Mouse (Mus musculus) kidney, embryonic 15.5 days (tissue): ENCODE results near the gene Ddx41. TPM values are rescaled to one million over a fixed set of nuclear protein-coding genes. Genes with fewer than 3 reads are reported as not detected.
A peak's percentile ranks its signal among the peaks of the same experiment; 100 is the strongest.

Source experiments
- ATAC-seq: fragments of 200-750 bp; cut with Nextera tagmentation; replicated peaks from 2 replicates; pipeline ENCODE4 v1.8.0; 2017; ENCODE audit warnings: moderate TSS enrichment; ENCODE audit not compliant: low FRiP score
- H3K27ac ChIP-seq: fragments of 300-500 bp; sonication (generic); 2 replicates; pipeline ENCODE4 v1.5.1; 2015; ENCODE audit warnings: mild to moderate bottlenecking, inconsistent platforms
- H3K27me3 ChIP-seq: fragments of 300-500 bp; sonication (generic); 2 replicates; pipeline ENCODE4 v1.6.1; 2015; ENCODE audit warnings: inconsistent platforms
- H3K36me3 ChIP-seq: fragments of 300-500 bp; sonication (generic); 2 replicates; pipeline ENCODE4 v1.6.1; 2015; ENCODE audit warnings: inconsistent platforms
- H3K4me1 ChIP-seq: fragments of 300-500 bp; sonication (generic); 2 replicates; pipeline ENCODE4 v1.6.1; 2015; ENCODE audit warnings: inconsistent platforms
- H3K4me2 ChIP-seq: fragments of 300-500 bp; sonication (generic); 2 replicates; pipeline ENCODE4 v1.6.1; 2015; ENCODE audit warnings: moderate library complexity, mild to moderate bottlenecking, inconsistent platforms
- H3K4me3 ChIP-seq: fragments of 300-500 bp; sonication (generic); replicated peaks from 2 replicates; pipeline ENCODE4 v1.5.1; 2015; ENCODE audit warnings: mild to moderate bottlenecking, inconsistent platforms
- H3K9ac ChIP-seq: fragments of 300-500 bp; sonication (generic); 2 replicates; pipeline ENCODE4 v1.6.1; 2015; ENCODE audit warnings: mild to moderate bottlenecking, inconsistent platforms
- H3K9me3 ChIP-seq: fragments of 300-500 bp; sonication (generic); replicated peaks from 2 replicates; pipeline ENCODE4 v1.6.1; 2016; ENCODE audit warnings: inconsistent platforms
- WGBS: fragments of 180-500 bp; shearing (Covaris S2); methylation state at CpG from one replicate; pipeline ENCODE4 v1.1.7; 2015; ENCODE audit warnings: mixed read lengths; 5-methylcytosine and 5-hydroxymethylcytosine counted together
- polyA plus RNA-seq: library from polyadenylated mRNA; unstranded; fragments of >200 nt; fragmentation: Nextera tagmentation; extraction: Ambion mirVana; gene quantifications from 2 replicates; pipeline ENCODE4 v1.2.1, GENCODE M21; 2015

Gene Ddx41
- polyA plus RNA-seq, 1 experiment from 2014 or later, result 87.4 TPM

- Histone ChIP-seq H3K36me3 (peaks cover 74% of the 10 kb centered on the region), H3K4me1 (peaks cover 17% of the 10 kb centered on the region), H3K27me3 (no peaks in the 10 kb centered on the region), H3K9me3 (no peaks in the 10 kb centered on the region), H3K27ac (no peak overlapping the region), H3K4me2 (no peak overlapping the region), H3K9ac (no peak overlapping the region), H3K4me3 (no peak overlapping the region)
- WGBS, result 65% methylated on average over 11 of the region's 11 CpGs
- no peak for ATAC-seq
Measured at GRCm38 (mm10) chr13:55498906-55499305, 37.6 kb downstream of the Ddx41 start.

GRCm38 (mm10) chr13:55496661-55497060 lies 39.8 kb downstream of the Ddx41 start:
- Histone ChIP-seq H3K4me1 (peaks cover 17% of the 10 kb centered on the region), H3K27me3 (no peaks in the 10 kb centered on the region), H3K9ac (no peak overlapping the region), H3K4me3 (no peak overlapping the region), H3K27ac (no peak overlapping the region), H3K36me3 (peaks cover 51% of the 10 kb centered on the region), H3K4me2 (no peak overlapping the region), H3K9me3 (no peaks in the 10 kb centered on the region)
- whole genome bisulfite sequencing, result 85% methylated on average over 6 of the region's 6 CpGs
- no peak for ATAC-seq

GRCm38 (mm10) chr13:55495702-55496101 lies 40.8 kb downstream of the Ddx41 start:
- Histone ChIP-seq H3K27ac (no peak overlapping the region), H3K36me3 (peaks cover 42% of the 10 kb centered on the region), H3K9ac (no peak overlapping the region), H3K4me3 (no peak overlapping the region), H3K27me3 (no peaks in the 10 kb centered on the region), H3K9me3 (no peaks in the 10 kb centered on the region), H3K4me2 (no peak overlapping the region), H3K4me1 (peaks cover 17% of the 10 kb centered on the region)
- no peak for ATAC-seq
- WGBS, result 36% methylated on average over 4 of the region's 4 CpGs

GRCm38 (mm10) chr13:55494883-55495621 lies 41.4 kb downstream of the Ddx41 start:
- no peak overlapping the region for H3K9ac ChIP-seq
- WGBS, result 27% methylated on average over 18 of the region's 18 CpGs
- no peak overlapping the region for H3K27ac ChIP-seq
- H3K4me1 ChIP-seq, result peaks cover 17% of the 10 kb centered on the region
- ATAC-seq, result 0 out of 2 replicates have a peak, but pooled peaks have one; percentile 17
- H3K27me3 ChIP-seq, result no peaks in the 10 kb centered on the region
- H3K4me3 ChIP-seq, result no peak overlapping the region
- H3K9me3 ChIP-seq, result no peaks in the 10 kb centered on the region
- peaks cover 35% of the 10 kb centered on the region for H3K36me3 ChIP-seq
- H3K4me2 ChIP-seq, result no peak overlapping the region

GRCm38 (mm10) chr13:55494257-55494656 lies 42.2 kb downstream of the Ddx41 start:
- 15% methylated on average over 2 of the region's 2 CpGs for WGBS
- Histone ChIP-seq H3K9ac (no peak overlapping the region), H3K27ac (no peak overlapping the region), H3K36me3 (peaks cover 28% of the 10 kb centered on the region), H3K9me3 (no peaks in the 10 kb centered on the region), H3K4me2 (no peak overlapping the region), H3K27me3 (no peaks in the 10 kb centered on the region), H3K4me3 (no peak overlapping the region), H3K4me1 (peaks cover 17% of the 10 kb centered on the region)
- ATAC-seq, result no peak

GRCm38 (mm10) chr13:55487578-55488498 lies 48.6 kb downstream of the Ddx41 start, which contains the start of gene Dbn1:
Dbn1 (minus strand) TSS chr13:55488111.
- Histone ChIP-seq H3K4me2 (peak within 1 kb of the TSS; percentile 91), H3K9ac (peak within 1 kb of the TSS; percentile 91), H3K4me3 (peak within 1 kb of the TSS; percentile 68), H3K36me3 (peaks cover 2% of the 10 kb centered on the region; the same call in 1 of the 2 replicates), H3K27ac (peak within 1 kb of the TSS; percentile 87), H3K4me1 (peaks cover 48% of the 10 kb centered on the region), H3K27me3 (no peaks in the 10 kb centered on the region), H3K9me3 (no peaks in the 10 kb centered on the region)
- whole genome bisulfite sequencing, result under 1% methylated on average over 63 of the region's 83 CpGs
- peak; percentile 86 for ATAC-seq

- Histone ChIP-seq H3K9me3 (no peaks in the 10 kb centered on the region), H3K4me2 (peak overlapping the region; percentile 91), H3K27me3 (no peaks in the 10 kb centered on the region), H3K9ac (peak overlapping the region; percentile 91), H3K27ac (peak overlapping the region; percentile 87), H3K4me1 (peaks cover 55% of the 10 kb centered on the region), H3K36me3 (peaks cover 10% of the 10 kb centered on the region), H3K4me3 (peak overlapping the region; percentile 68)
- under 1% methylated on average over 29 of the region's 29 CpGs for WGBS
- peak; percentile 71 for ATAC-seq
Measured at GRCm38 (mm10) chr13:55486916-55487577, 49.4 kb downstream of the Ddx41 start.

- H3K36me3 ChIP-seq, result peaks cover 19% of the 10 kb centered on the region
- WGBS, result 25% methylated on average over 14 of the region's 14 CpGs
- peak overlapping the region; percentile 91 for H3K9ac ChIP-seq
- no peak for ATAC-seq
- no peaks in the 10 kb centered on the region for H3K27me3 ChIP-seq
- peaks cover 55% of the 10 kb centered on the region for H3K4me1 ChIP-seq
- H3K9me3 ChIP-seq, result no peaks in the 10 kb centered on the region
- H3K4me2 ChIP-seq, result peak overlapping the region; percentile 91
- peak overlapping the region; percentile 87; the same call in 1 of the 2 replicates for H3K27ac ChIP-seq
- peak overlapping the region; percentile 68 for H3K4me3 ChIP-seq
Measured at GRCm38 (mm10) chr13:55486029-55486794, 50.2 kb downstream of the Ddx41 start.

GRCm38 (mm10) chr13:55484520-55485088 lies 51.9 kb downstream of the Ddx41 start:
- Histone ChIP-seq H3K4me1 (peaks cover 55% of the 10 kb centered on the region), H3K27me3 (no peaks in the 10 kb centered on the region), H3K36me3 (peaks cover 35% of the 10 kb centered on the region), H3K27ac (no peak overlapping the region), H3K9me3 (no peaks in the 10 kb centered on the region), H3K4me2 (peak overlapping the region; percentile 91), H3K4me3 (0 out of 2 replicates have a peak overlapping the region, but pooled peaks have one; percentile 5), H3K9ac (0 out of 2 replicates have a peak overlapping the region, but pooled peaks have one; percentile 23)
- no peak for ATAC-seq
- 31% methylated on average over 7 of the region's 7 CpGs for WGBS

GRCm38 (mm10) chr13:55483593-55483992 lies 52.9 kb downstream of the Ddx41 start:
- Histone ChIP-seq H3K27me3 (no peaks in the 10 kb centered on the region), H3K36me3 (peaks cover 45% of the 10 kb centered on the region), H3K4me1 (peaks cover 59% of the 10 kb centered on the region), H3K4me2 (peak overlapping the region; percentile 91), H3K9ac (no peak overlapping the region), H3K27ac (peak overlapping the region; percentile 57), H3K4me3 (no peak overlapping the region), H3K9me3 (no peaks in the 10 kb centered on the region)
- WGBS, result 32% methylated on average over 15 of the region's 15 CpGs
- no peak for ATAC-seq

- no peak overlapping the region for H3K4me3 ChIP-seq
- H3K4me1 ChIP-seq, result peaks cover 55% of the 10 kb centered on the region
- WGBS, result 32% methylated on average over 9 of the region's 9 CpGs
- peaks cover 49% of the 10 kb centered on the region for H3K36me3 ChIP-seq
- H3K9me3 ChIP-seq, result no peaks in the 10 kb centered on the region
- peak overlapping the region; percentile 91 for H3K4me2 ChIP-seq
- no peaks in the 10 kb centered on the region for H3K27me3 ChIP-seq
- no peak for ATAC-seq
- peak overlapping the region; percentile 57 for H3K27ac ChIP-seq
- H3K9ac ChIP-seq, result no peak overlapping the region
Measured at GRCm38 (mm10) chr13:55483071-55483470, 53.4 kb downstream of the Ddx41 start.
